15 mouse cellular contexts compared by ENCODE assay signal in genomic region chr6:34637588-34638438, GRCm38 (mm10). TPM values are rescaled to one million over a fixed set of nuclear protein-coding genes. Genes with fewer than 3 reads are reported as not detected.
DNase-seq lines count a peak whose midpoint lies in the region; ATAC-seq lines count a peak whose summit lies in the region.
"Had no signal": no experiment of that assay in that cellular context is flagged by ENCODE, and none has a peak within 500 bp of the region (broad histone marks: within the 10 kb centered on the region; RNA-seq: fewer than 3 reads in every experiment).

No protein-coding gene starts in this region.

- no peaks in the 10 kb centered on the region for H3K27me3 ChIP-seq in heart, embryonic 10.5 days (ENCODE audit: insufficient read depth, poor library complexity, severe bottlenecking)
- no peaks in the 10 kb centered on the region for H3K27me3 ChIP-seq in kidney, embryonic 15.5 days
- H3K27me3 ChIP-seq in embryonic facial prominence, embryonic 14.5 days (replicated peaks; ENCODE audit: control insufficient read depth, insufficient read depth, low read length), result no peaks in the 10 kb centered on the region
- H3K27me3 ChIP-seq: forebrain, embryonic 13.5 days; limb, embryonic 13.5 days; Patski had no signal

- no peak overlapping the region for H3K4me2 ChIP-seq in kidney, embryonic 15.5 days
- no peak overlapping the region for H3K4me2 ChIP-seq in embryonic facial prominence, embryonic 14.5 days (ENCODE audit: low read depth, low read length)
- H3K4me2 ChIP-seq: forebrain, embryonic 13.5 days; limb, embryonic 13.5 days had no signal

- H3K9ac ChIP-seq in kidney, embryonic 15.5 days, result no peak overlapping the region
- no peak overlapping the region for H3K9ac ChIP-seq in embryonic facial prominence, embryonic 14.5 days (ENCODE audit: low read depth, low read length)
- H3K9ac ChIP-seq: forebrain, embryonic 13.5 days; limb, embryonic 13.5 days had no signal

- no peak overlapping the region for H3K4me3 ChIP-seq in heart, embryonic 10.5 days
- H3K4me3 ChIP-seq in kidney, embryonic 15.5 days (replicated peaks), result no peak overlapping the region
- no peak overlapping the region for H3K4me3 ChIP-seq in embryonic facial prominence, embryonic 14.5 days (ENCODE audit: low read depth, low read length)
- H3K4me3 ChIP-seq: forebrain, embryonic 13.5 days; limb, embryonic 13.5 days had no signal

- peak; percentile 77 for DNase-seq in heart, embryonic 10.5 days (ENCODE audit: low spot score)
- DNase-seq in heart, adult 8-10 months (ENCODE audit: low spot score), result no peak
- no peak for DNase-seq in kidney, adult 8-10 months
- DNase-seq in MN1 (ENCODE audit: low spot score), result peak; percentile 21
- peak; percentile 80 for DNase-seq in embryonic facial prominence, embryonic 14.5 days (ENCODE audit: low spot score)
- DNase-seq in ovary, postnatal 14 days (ENCODE audit: low spot score), result no peak
- no peak for DNase-seq in adrenal gland, postnatal 4 days (ENCODE audit: low spot score in 2 of 2)
- DNase-seq: cerebellum, postnatal 25 days; gastrocnemius, postnatal 25 days had no signal

- ATAC-seq in kidney, embryonic 15.5 days (replicated peaks; ENCODE audit: low FRiP score), result no peak
- peak; percentile 78 for ATAC-seq in embryonic facial prominence, embryonic 14.5 days (ENCODE audit: low read depth)
- ATAC-seq: forebrain, embryonic 13.5 days; hindbrain, postnatal 0 days had no signal

- 41% methylated on average over 10 of the region's 10 CpGs for WGBS in heart, embryonic 10.5 days
- 52% methylated on average over 10 of the region's 10 CpGs for WGBS in kidney, embryonic 15.5 days
- 26% methylated on average over 10 of the region's 10 CpGs for WGBS in embryonic facial prominence, embryonic 14.5 days

- no peaks in the 10 kb centered on the region for H3K9me3 ChIP-seq in heart, embryonic 10.5 days
- H3K9me3 ChIP-seq in kidney, embryonic 15.5 days (replicated peaks), result no peaks in the 10 kb centered on the region
- H3K9me3 ChIP-seq in embryonic facial prominence, embryonic 14.5 days (ENCODE audit: control insufficient read depth, low read length), result no peaks in the 10 kb centered on the region
- H3K9me3 ChIP-seq: forebrain, embryonic 13.5 days; limb, embryonic 13.5 days had no signal

- H3K4me1 ChIP-seq in heart, embryonic 10.5 days, result peaks cover 45% of the 10 kb centered on the region
- H3K4me1 ChIP-seq in kidney, embryonic 15.5 days, result peaks cover 45% of the 10 kb centered on the region
- H3K4me1 ChIP-seq in embryonic facial prominence, embryonic 14.5 days (ENCODE audit: control insufficient read depth, insufficient read depth, low read length), result peaks cover 53% of the 10 kb centered on the region

- peak overlapping the region; percentile 62 for H3K27ac ChIP-seq in heart, embryonic 10.5 days
- peak overlapping the region; percentile 56 for H3K27ac ChIP-seq in kidney, embryonic 15.5 days
- peak overlapping the region; percentile 40 for H3K27ac ChIP-seq in embryonic facial prominence, embryonic 14.5 days (replicated peaks; ENCODE audit: low read depth, low read length)
- H3K27ac ChIP-seq: forebrain, embryonic 13.5 days; hindbrain, postnatal 0 days; limb, embryonic 13.5 days; macrophage had no signal

- H3K36me3 ChIP-seq in heart, embryonic 10.5 days, result peaks cover 6% of the 10 kb centered on the region; the same call in 1 of the 2 replicates
- H3K36me3 ChIP-seq in kidney, embryonic 15.5 days, result no peaks in the 10 kb centered on the region
- H3K36me3 ChIP-seq in embryonic facial prominence, embryonic 14.5 days (ENCODE audit: control insufficient read depth, insufficient read depth, low read length), result peaks cover 9% of the 10 kb centered on the region; the same call in 1 of the 2 replicates
- H3K36me3 ChIP-seq: limb, embryonic 13.5 days had no signal

RNA-seq across cellular contexts. Expression of gene Cald1, which starts 39.5 kb away (rescaled TPM):
- polyA plus RNA-seq in heart, embryonic 10.5 days (2016; fragmentation: Nextera tagmentation; extraction: Ambion mirVana), result 123 and 189 TPM in 2 replicates
- total RNA-seq in heart, adult 8-10 months (2022), result 10 to 100 TPM; 38.7 to 48.1 (median 43.9) TPM
- 242 and 266 TPM in 2 replicates for polyA plus RNA-seq in kidney, embryonic 15.5 days (2015; fragmentation: Nextera tagmentation; extraction: Ambion mirVana)
- polyA plus RNA-seq in embryonic facial prominence, embryonic 14.5 days (2014; fragmentation: Nextera tagmentation; extraction: Ambion mirVana), result 227 and 238 TPM in 2 replicates
- total RNA-seq in adrenal gland, postnatal 4 days (2021), result 100 to 1,000 TPM; 109 to 124 TPM

Comparison
In these comparisons a context has a peak if more than half of its experiments do, and no peak if none do; other contexts are left out.
1. DNase-seq: peak in heart, embryonic 10.5 days (single experiment), MN1 (single experiment) and embryonic facial prominence, embryonic 14.5 days (single experiment); none in heart, adult 8-10 months (single experiment), kidney, adult 8-10 months (0 of 2), ovary, postnatal 14 days (single experiment) and adrenal gland, postnatal 4 days (0 of 2).
2. Peak in every context shown above with its lines, with median percentiles within 50 percentile points of each other: H3K27ac ChIP-seq.